Mouse (Mus musculus): ENCODE results near the gene Rcn3. TPM values are rescaled to one million over a fixed set of nuclear protein-coding genes. Genes with fewer than 3 reads are reported as not detected.
A peak's percentile ranks its signal among the peaks of the same experiment; 100 is the strongest.

Gene Rcn3
- polyA plus RNA-seq, 1 experiment from 2014 or later, result 163 TPM

DNA sequence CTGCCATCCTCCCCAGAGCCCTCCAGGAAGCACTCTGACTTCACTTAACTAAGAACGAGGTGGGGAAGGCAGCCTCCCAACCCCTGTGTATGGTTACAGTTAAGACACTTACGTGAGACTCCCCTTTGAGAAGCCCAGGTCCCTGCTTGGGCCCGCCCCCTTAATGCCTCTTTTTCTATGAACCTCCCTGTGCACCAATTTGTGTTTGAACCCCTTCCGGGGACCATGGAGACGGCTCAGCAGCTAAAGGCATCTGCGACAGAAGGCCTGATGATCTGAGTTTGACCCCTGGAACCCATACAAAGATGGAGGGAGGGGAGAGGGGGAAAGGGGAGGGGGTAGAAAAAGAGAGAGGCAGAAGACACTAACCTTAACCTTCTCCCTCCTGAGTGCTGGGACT, 14.4 kb upstream of the Rcn3 start:
- no peak for DNase-seq (ENCODE audit: low spot score)
- H3K27me3 ChIP-seq (replicated peaks; ENCODE audit: control insufficient read depth, insufficient read depth, low read length), result no peaks in the 10 kb centered on the region
- no peaks in the 10 kb centered on the region for H3K36me3 ChIP-seq (ENCODE audit: control insufficient read depth, insufficient read depth, low read length)
- H3K9me3 ChIP-seq (ENCODE audit: control insufficient read depth, low read length), result no peaks in the 10 kb centered on the region
- H3K4me2 ChIP-seq, result no peak overlapping the region
- 63% methylated on average over 6 of the region's 6 CpGs for WGBS
- H3K4me3 ChIP-seq (ENCODE audit: low read depth, low read length), result no peak overlapping the region
- H3K4me1 ChIP-seq (replicated peaks; ENCODE audit: control insufficient read depth, insufficient read depth, low read length), result peaks cover 6% of the 10 kb centered on the region
- no peak overlapping the region for H3K27ac ChIP-seq (ENCODE audit: low read depth, low read length)
- ATAC-seq (replicated peaks; ENCODE audit: low FRiP score), result no peak
- no peak overlapping the region for H3K9ac ChIP-seq (ENCODE audit: low read depth, low read length)

DNA sequence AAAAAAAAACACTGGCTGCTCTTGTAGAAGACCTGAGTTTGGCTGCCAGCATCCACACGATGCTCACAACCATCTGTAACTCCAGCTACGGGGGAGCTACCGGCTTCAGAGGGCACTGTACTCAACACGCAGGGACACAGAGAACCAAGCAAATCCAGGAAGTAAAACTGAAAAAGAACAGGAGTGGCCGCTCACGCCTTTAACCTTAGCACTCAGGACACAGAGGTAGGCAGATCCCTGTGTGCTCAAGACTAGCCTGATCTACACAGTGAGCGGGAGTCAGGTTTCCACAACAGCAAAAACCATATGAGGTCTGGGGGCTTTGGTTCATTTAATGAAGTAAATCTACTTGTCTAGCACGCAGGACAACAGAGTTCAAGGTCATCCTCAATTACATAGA, 13.5 kb upstream of the Rcn3 start:
- no peak overlapping the region for H3K9ac ChIP-seq (ENCODE audit: low read depth, low read length)
- no peaks in the 10 kb centered on the region for H3K27me3 ChIP-seq (replicated peaks; ENCODE audit: control insufficient read depth, insufficient read depth, low read length)
- no peak overlapping the region for H3K4me2 ChIP-seq
- no peaks in the 10 kb centered on the region for H3K9me3 ChIP-seq (ENCODE audit: control insufficient read depth, low read length)
- no peak overlapping the region for H3K4me3 ChIP-seq (ENCODE audit: low read depth, low read length)
- ATAC-seq (replicated peaks; ENCODE audit: low FRiP score), result no peak
- peaks cover 6% of the 10 kb centered on the region for H3K4me1 ChIP-seq (replicated peaks; ENCODE audit: control insufficient read depth, insufficient read depth, low read length)
- WGBS, result 78% methylated on average over 8 of the region's 8 CpGs
- DNase-seq (ENCODE audit: low spot score), result no peak
- H3K27ac ChIP-seq (ENCODE audit: low read depth, low read length), result no peak overlapping the region
- no peaks in the 10 kb centered on the region for H3K36me3 ChIP-seq (ENCODE audit: control insufficient read depth, insufficient read depth, low read length)

DNA sequence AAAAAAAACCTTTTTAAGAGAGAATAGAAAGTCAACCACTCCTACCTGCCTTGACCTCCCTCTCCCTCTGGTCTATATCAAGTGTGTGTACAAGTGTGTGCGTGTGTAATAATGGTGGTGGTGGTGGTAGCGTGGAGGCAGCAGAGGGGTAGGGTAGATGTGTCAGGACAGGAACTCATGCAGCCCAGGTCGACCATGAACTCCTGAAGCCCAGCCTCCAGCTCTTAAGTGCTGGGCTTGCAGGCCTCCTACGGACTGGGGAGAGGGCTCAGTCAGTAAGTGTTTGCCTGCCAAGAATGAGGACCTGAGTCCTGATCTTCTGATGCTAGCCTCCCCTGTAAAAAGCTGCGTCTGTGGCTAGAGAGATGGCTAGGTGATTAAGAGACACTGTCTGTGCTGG, 12.9 kb upstream of the Rcn3 start:
- no peak overlapping the region for H3K4me2 ChIP-seq
- 71% methylated on average over 5 of the region's 5 CpGs for WGBS
- H3K27me3 ChIP-seq (replicated peaks; ENCODE audit: control insufficient read depth, insufficient read depth, low read length), result no peaks in the 10 kb centered on the region
- DNase-seq (ENCODE audit: low spot score) (no peak), ATAC-seq (replicated peaks; ENCODE audit: low FRiP score) (no peak)
- no peak overlapping the region for H3K9ac ChIP-seq (ENCODE audit: low read depth, low read length)
- no peak overlapping the region for H3K27ac ChIP-seq (ENCODE audit: low read depth, low read length)
- no peaks in the 10 kb centered on the region for H3K36me3 ChIP-seq (ENCODE audit: control insufficient read depth, insufficient read depth, low read length)
- no peaks in the 10 kb centered on the region for H3K9me3 ChIP-seq (ENCODE audit: control insufficient read depth, low read length)
- peaks cover 6% of the 10 kb centered on the region for H3K4me1 ChIP-seq (replicated peaks; ENCODE audit: control insufficient read depth, insufficient read depth, low read length)
- no peak overlapping the region for H3K4me3 ChIP-seq (ENCODE audit: low read depth, low read length)

DNA sequence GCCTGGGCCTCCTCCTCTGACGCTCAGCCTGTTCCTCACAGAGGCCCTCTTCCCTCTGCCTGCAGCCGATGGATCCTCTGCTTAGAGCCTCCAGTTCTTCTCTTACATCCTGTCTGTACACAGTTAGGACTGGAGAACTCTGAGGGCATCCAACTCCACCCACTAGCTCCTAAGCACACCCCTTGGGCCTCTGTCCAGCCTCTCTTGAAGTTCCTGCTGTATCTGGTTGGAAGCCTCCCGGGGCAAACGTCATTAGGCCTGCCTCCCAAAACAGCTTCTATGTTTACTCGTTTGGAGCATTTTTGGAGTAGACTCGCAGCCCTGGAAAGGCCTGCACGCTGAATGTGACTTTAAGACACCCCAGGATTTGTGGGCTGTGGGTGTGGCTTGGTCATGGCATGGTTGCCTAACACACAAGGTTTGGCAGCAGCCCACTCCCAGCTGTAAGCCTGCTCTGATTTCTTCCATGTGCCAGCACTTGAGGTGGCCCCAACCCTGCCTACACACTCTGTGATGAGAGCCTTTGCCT, 11.7 kb upstream of the Rcn3 start, which contains the start of gene Fcgrt:
Fcgrt (minus strand) TSS at position 200 of the 529 bp plus-strand sequence.
- Histone ChIP-seq H3K9me3 (ENCODE audit: control insufficient read depth, low read length) (no peaks in the 10 kb centered on the region), H3K4me2 (peak within 1 kb of the TSS; percentile 57), H3K4me3 (ENCODE audit: low read depth, low read length) (peak within 1 kb of the TSS; percentile 5), H3K9ac (ENCODE audit: low read depth, low read length) (0 out of 2 replicates have a peak within 1 kb of the TSS, but pooled peaks have one; percentile 35), H3K4me1 (replicated peaks; ENCODE audit: control insufficient read depth, insufficient read depth, low read length) (peaks cover 6% of the 10 kb centered on the region), H3K27me3 (replicated peaks; ENCODE audit: control insufficient read depth, insufficient read depth, low read length) (no peaks in the 10 kb centered on the region), H3K36me3 (ENCODE audit: control insufficient read depth, insufficient read depth, low read length) (no peaks in the 10 kb centered on the region), H3K27ac (ENCODE audit: low read depth, low read length) (peak within 1 kb of the TSS; percentile 50)
- no peak for DNase-seq (ENCODE audit: low spot score)
- WGBS, result 47% methylated on average over 7 of the region's 7 CpGs
- ATAC-seq (replicated peaks; ENCODE audit: low FRiP score), result peak; percentile 75

- WGBS, result 62% methylated on average over 9 of the region's 9 CpGs
Observed at GRCm38 (mm10) chr7:45102940-45103585, 11.0 kb upstream of the Rcn3 start.

GRCm38 (mm10) chr7:45102441-45102840, 10.4 kb upstream of the Rcn3 start:
- Histone ChIP-seq H3K4me1 (replicated peaks; ENCODE audit: control insufficient read depth, insufficient read depth, low read length) (peaks cover 6% of the 10 kb centered on the region), H3K36me3 (ENCODE audit: control insufficient read depth, insufficient read depth, low read length) (no peaks in the 10 kb centered on the region), H3K4me3 (ENCODE audit: low read depth, low read length) (0 out of 2 replicates have a peak overlapping the region, but pooled peaks have one; percentile 5), H3K9ac (ENCODE audit: low read depth, low read length) (peak overlapping the region; percentile 31), H3K4me2 (peak overlapping the region; percentile 57), H3K27ac (ENCODE audit: low read depth, low read length) (no peak overlapping the region), H3K27me3 (replicated peaks; ENCODE audit: control insufficient read depth, insufficient read depth, low read length) (no peaks in the 10 kb centered on the region), H3K9me3 (ENCODE audit: control insufficient read depth, low read length) (no peaks in the 10 kb centered on the region)
- 63% methylated on average over 11 of the region's 11 CpGs for WGBS
- DNase-seq (ENCODE audit: low spot score) (no peak), ATAC-seq (replicated peaks; ENCODE audit: low FRiP score) (no peak)

More at GRCm38 (mm10) chr7:45102940-45103585, 11.0 kb upstream of the Rcn3 start:
- peak overlapping the region; percentile 50; the same call in 1 of the 2 replicates for H3K27ac ChIP-seq (ENCODE audit: low read depth, low read length)
- ATAC-seq (replicated peaks; ENCODE audit: low FRiP score), result no peak
- H3K9ac ChIP-seq (ENCODE audit: low read depth, low read length), result 0 out of 2 replicates have a peak overlapping the region, but pooled peaks have one; percentile 35
- no peaks in the 10 kb centered on the region for H3K27me3 ChIP-seq (replicated peaks; ENCODE audit: control insufficient read depth, insufficient read depth, low read length)
- DNase-seq (ENCODE audit: low spot score), result no peak
- H3K4me2 ChIP-seq, result peak overlapping the region; percentile 57
- no peaks in the 10 kb centered on the region for H3K9me3 ChIP-seq (ENCODE audit: control insufficient read depth, low read length)
- peaks cover 6% of the 10 kb centered on the region for H3K4me1 ChIP-seq (replicated peaks; ENCODE audit: control insufficient read depth, insufficient read depth, low read length)
- H3K36me3 ChIP-seq (ENCODE audit: control insufficient read depth, insufficient read depth, low read length), result no peaks in the 10 kb centered on the region
- H3K4me3 ChIP-seq (ENCODE audit: low read depth, low read length), result peak overlapping the region; percentile 5

DNA sequence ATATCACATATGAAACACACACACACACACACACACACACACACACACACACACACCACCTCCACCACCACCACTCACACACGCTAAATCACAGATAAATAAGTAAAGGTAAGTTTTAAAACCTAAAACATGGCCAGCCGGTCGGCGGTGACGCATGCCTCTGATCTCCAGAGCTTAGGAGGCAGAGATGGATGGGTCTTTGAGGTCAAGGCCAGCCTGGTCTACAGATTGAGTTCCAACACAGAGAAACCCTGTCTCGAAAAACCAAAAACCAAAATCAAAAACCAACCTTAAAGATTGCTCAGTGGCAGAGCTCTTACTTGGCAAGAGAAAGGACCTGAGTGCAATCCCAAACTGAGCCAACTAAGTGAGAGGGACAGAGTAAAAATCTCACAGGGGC, 8.0 kb upstream of the Rcn3 start:
- Histone ChIP-seq H3K36me3 (ENCODE audit: control insufficient read depth, insufficient read depth, low read length) (no peaks in the 10 kb centered on the region), H3K27ac (ENCODE audit: low read depth, low read length) (no peak overlapping the region), H3K4me2 (no peak overlapping the region), H3K4me3 (ENCODE audit: low read depth, low read length) (no peak overlapping the region), H3K4me1 (replicated peaks; ENCODE audit: control insufficient read depth, insufficient read depth, low read length) (peaks cover 6% of the 10 kb centered on the region), H3K9ac (ENCODE audit: low read depth, low read length) (no peak overlapping the region), H3K9me3 (ENCODE audit: control insufficient read depth, low read length) (no peaks in the 10 kb centered on the region), H3K27me3 (replicated peaks; ENCODE audit: control insufficient read depth, insufficient read depth, low read length) (no peaks in the 10 kb centered on the region)
- 85% methylated on average over 6 of the region's 6 CpGs for WGBS
- ATAC-seq (replicated peaks; ENCODE audit: low FRiP score), result no peak
- no peak for DNase-seq (ENCODE audit: low spot score)

- Histone ChIP-seq H3K9ac (ENCODE audit: low read depth, low read length) (no peak overlapping the region), H3K27me3 (replicated peaks; ENCODE audit: control insufficient read depth, insufficient read depth, low read length) (no peaks in the 10 kb centered on the region), H3K4me1 (replicated peaks; ENCODE audit: control insufficient read depth, insufficient read depth, low read length) (no peaks in the 10 kb centered on the region; the same call in none of the 2 replicates), H3K9me3 (ENCODE audit: control insufficient read depth, low read length) (no peaks in the 10 kb centered on the region), H3K36me3 (ENCODE audit: control insufficient read depth, insufficient read depth, low read length) (no peaks in the 10 kb centered on the region), H3K4me2 (no peak overlapping the region), H3K27ac (ENCODE audit: low read depth, low read length) (no peak overlapping the region), H3K4me3 (ENCODE audit: low read depth, low read length) (no peak overlapping the region)
- ATAC-seq (replicated peaks; ENCODE audit: low FRiP score) (no peak), DNase-seq (ENCODE audit: low spot score) (no peak)
- WGBS, result 84% methylated on average over 8 of the region's 8 CpGs
Observed at GRCm38 (mm10) chr7:45098541-45099240, 6.7 kb upstream of the Rcn3 start.

All from liver, embryonic 11.5 days (tissue).